Mouse (Mus musculus) monocyte, adult 2 months (primary cell): ENCODE measurements around the gene Gart.
"Not testable (repeated sequence)": the region's sequence is repeated elsewhere in the genome, so short reads cannot be mapped to it uniquely, and the experiment has no call there.

ENCODE experiments used
- DNase-seq, 2 experiments: peaks; one replicate each; pipeline ENCODE4 v3.0.0; 2022; ENCODE audit warnings: low spot score in 2 of 2, low read depth in 1 of 2

Gart gene

DNA sequence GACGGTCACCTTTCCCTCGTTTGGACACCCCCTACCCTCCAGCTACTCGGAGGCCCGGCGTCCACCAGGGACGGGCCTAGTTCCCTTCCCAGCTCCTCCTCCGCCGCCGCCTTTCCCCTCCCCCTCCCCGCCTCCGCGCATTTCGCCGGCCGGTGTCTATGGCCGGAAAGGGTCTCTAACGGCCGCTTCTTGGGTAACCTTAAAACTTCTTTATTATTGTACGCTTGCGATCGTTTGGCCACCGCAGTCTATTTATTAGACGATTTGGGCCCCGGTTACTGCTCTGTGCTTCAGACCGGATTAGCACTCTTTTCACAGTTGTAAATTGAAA, 1.4 kb upstream of the Gart start:
- DNase-seq, result peak in 1 of 2 experiments; percentile 54

DNA sequence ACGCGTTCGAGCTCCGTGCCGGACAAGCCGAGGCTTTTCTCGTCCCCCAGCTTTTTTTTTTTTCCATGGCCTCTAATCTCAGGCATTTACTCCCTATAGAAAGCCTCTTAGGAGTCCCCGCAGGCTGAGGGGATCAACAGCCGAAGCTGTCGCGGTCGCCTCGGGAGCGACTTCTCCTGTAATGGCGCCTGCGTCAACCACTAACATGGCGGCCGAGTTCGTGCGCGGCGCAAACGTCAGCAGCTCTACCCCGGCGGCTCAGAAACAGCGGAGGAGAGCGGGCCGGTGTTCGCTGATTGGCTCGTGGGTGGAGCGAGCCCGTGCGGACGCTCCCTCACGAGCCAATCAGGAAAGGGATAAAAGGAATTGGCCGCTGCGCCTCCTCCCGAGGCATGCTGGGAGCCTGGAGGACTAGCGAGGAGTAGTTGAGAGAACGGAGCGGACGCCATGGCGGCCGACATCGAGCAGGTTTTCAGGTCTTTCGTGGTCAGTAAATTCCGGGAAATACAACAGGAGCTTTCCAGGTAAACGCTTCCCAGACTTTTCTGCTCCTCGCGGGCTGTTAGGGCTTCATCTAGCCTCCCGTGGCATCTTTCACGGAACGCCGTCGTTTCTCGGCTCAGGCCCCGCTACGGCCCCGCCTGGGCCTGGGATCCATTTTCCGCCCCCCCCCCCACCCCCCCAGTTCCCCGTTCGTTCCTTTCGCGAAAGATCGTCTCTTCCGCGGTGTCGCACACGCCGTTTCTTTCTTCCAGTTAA, 888 bp upstream of the Gart start, which contains the start of gene Son:
Son (plus strand) TSS at position 46 of the 759 bp plus-strand sequence.
- DNase-seq, result peak; percentile 91 to 92

DNA sequence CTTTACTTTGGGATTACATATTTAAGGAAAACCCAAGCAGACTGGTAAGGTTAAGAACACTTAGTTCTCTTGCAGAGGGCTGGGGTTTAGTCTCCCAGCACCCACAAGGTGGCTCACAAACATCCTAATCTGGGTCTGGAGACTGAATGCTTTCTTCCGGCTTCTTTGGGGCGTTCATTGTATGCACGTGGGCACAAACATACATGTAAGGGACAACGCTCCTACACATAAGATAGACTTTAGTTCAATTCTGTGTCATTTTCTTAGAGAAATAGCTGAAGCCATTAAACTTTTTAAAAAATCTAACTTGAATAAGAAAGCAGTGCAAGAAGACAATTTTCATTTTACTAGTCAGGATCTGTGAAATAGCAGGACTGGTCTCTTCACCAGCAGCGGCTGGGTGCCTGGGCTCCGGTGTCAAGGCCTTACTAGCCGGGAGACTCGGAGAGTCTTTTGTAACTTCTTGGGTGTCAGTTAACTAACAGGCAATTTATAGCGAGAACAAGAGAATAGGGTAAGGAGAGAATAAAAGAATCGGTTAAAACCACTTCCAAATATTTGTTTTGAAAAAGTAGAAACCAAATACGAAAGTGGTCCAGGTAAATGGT, 653 bp downstream of the Gart start:
- DNase-seq, result no peak

DNA sequence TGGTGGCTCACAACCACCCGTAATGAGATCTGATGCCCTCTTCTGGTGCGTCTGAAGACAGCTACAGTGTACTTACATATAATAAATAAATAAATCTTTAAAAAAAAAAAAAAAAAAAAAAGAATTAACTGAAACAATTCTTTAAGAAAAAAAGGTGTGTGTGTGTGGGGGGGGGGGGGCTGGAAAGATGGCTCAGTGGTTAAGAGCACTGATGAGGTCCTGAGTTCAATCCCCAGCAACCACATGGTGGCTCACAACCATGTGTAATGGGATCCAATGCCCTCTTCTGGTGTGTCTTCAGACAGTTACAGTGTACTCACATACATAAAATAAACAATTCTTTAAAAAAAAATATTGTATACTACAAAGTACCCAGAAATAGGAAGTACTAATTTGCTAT, 1.3 kb downstream of the Gart start:
- not testable (repeated sequence) for DNase-seq

DNA sequence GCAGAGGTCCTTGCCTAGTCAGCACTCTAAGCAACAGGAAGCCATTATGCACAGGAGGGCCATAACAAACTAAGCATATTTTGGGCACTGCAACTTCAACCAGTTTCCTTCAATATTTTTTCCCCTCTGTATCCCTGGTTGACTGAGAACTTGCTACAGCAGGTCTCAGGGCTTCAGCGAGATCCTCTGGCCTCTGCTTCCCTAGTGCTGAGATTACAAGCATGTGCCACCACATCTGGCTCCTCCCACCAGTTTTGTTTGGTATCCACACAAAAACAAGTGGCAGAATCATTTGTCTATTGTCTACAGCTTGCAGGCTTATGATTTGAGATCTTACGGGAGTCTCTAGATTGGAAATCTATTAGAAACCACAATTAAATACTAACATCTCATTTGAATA, 1.9 kb downstream of the Gart start:
- DNase-seq, result no peak

DNA sequence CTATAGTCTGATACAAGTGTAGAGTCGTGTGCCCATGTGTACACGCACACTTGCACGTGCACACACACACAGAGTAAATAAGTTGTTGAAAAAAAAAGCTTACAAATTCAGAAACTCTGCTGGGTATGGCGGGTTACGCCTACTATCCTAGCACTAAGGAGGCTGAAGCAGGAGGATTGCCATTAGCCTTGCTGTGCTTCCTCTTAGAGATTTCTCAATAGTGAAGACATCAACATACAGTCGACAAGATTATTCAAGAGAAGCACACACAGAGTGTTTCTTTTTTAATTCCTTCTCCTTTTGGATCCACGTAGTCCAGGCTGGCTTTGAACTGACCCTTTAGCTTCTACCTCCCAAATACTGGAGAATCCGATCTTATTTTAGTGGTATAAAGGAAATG, 6.6 kb downstream of the Gart start:
- DNase-seq, result no peak

DNA sequence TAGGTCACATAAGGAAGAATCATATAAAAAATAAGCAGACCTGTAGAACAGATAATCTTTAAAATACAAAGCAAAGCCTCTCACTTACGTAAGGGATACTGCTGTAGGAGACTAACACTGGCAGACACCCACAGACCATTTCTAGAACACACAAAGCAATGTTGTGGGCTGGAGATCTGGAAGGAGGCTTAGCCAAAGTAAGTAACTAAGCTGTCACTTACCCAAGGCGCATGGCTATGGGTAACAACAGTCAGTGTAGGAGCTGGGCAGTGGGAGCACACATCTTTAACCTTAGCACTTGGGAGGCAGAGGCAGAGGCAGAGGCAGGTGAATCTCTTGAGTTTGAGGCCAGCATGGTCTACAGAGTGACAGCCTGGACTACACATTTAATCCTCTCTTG, 7.1 kb downstream of the Gart start:
- no peak for DNase-seq

DNA sequence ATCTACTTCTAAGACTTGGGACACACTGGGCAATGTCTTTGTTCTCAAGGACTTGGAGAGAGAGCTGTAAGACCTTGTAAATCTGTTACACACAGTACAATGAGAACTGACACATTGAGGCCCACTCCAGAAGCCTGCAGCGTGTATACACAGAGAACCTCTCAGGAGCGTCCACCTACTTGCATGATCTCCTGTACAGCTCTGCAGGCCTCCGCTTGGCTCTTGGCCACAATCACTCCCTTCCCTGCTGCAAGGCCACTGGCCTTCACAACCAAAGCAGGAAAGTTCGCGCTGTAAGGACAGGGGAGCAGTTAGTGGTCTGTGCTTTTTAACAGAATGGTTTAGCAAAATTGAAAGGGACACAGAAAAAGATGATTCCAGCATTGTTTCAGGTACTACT, 7.6 kb downstream of the Gart start:
- no peak for DNase-seq

DNA sequence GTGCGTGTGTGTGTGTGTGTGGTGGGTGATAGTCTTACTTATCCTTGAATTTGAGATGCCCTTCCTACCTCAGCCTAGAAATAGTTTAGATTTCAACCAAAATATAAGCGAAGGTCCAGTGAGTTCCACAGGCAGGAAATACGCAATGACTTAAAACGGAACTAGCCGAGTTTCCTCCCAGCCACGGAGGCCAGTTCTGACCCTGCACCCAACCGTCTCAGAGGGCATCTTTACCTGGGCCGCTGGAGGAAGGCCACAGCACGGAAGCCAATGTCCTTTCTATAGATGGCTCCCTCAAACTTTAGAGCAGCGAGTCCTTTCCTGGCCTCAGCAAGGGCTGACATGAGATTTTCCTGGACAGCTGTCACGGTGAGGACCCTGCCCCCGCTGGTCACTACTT, 13.1 kb downstream of the Gart start:
- DNase-seq, result no peak

DNA sequence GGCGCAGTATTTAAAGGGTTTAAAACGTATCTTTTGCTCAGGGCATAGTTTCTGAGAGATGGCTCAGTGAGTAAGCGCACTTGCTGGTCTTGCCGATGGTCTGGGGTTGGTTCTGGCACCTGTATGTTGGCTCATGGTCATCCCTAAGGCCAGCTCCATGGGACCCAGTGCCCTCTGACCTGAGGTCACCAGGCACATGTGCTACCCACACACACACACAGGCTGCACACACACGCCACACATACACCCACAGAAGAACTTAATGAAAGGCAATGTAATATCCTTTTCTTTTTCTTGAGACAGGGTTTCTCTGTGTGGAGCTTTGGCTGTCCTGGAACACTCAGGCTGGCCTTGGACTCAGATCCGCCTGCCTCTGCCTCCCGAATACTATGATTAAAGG, 13.8 kb downstream of the Gart start:
- no peak for DNase-seq

DNA sequence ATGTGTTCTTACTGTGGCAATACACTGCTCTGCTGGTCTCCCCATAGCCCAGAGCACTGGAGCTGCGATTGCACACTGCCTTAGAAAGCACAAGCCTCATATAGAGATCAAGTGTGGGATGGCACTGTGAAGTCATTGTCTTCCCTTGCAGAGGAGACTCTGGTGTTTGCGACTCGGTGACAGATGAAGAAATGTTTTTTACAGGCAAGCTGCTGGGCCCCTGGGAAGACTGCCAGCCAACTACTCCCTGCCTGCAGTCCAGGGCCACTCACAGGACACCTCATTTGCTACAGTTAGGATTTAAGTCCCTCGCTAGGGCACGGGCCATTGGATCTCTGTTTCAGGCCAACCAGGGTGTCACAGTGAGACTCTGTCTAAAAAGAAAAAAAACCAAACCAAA, 14.3 kb downstream of the Gart start:
- DNase-seq, result no peak

DNA sequence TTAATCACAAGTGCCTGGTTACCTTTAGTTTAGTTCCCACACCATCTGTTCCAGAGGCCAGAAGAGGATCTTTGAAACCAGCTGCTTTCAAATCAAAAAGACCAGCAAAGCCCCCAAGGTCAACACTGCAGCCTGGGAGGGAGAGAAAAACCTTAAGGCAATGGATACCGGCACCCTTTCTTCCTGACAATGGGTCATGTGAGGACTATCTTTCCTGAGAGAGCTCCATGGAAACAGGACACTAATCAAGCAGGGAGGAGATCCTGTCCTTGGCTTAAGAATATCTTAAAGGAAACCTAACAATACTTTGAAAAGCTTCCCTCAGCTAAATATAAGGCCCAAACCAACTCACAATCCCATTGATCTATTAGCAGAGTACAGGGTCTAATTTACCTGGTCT, 16.2 kb downstream of the Gart start:
- DNase-seq, result no peak

DNA sequence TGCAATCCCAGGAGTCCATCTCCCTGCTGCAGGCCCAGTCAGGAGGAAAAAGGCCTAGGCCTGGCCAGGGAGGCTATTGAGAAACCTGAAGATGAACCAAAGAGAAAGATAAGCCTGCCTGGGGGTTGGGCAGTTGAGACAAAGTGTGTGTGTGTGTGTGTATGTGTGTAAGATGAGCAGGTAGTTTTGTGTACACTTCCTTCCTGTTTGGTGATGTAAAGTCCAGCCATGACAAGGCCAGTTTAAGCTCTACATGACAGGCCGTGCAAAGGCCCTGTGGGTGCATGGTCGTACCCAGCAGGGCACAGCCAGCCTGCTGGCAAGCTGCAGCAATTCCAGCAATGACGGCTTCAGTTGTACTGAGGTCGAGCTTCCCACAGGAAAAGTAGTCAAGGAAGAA, 17.0 kb downstream of the Gart start:
- DNase-seq, result no peak

DNA sequence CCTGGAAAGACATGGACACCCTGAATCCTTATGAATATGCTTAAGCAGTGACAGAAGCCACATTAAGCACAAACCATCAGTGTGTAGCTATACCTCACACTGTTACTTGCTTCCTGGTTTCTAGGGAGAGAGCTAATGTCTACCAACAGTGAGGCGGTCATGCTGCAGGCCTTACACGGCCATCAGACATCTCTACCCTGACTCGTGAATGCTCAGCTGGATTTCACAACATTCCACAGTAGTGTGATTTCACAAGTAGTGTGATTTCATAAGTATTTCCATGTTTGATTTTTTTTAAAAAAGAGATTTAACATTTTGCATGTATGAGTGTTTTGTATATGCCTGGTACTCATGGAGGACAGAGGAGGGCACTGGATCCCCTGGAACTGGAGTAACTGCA, 18.1 kb downstream of the Gart start:
- no peak for DNase-seq

DNA sequence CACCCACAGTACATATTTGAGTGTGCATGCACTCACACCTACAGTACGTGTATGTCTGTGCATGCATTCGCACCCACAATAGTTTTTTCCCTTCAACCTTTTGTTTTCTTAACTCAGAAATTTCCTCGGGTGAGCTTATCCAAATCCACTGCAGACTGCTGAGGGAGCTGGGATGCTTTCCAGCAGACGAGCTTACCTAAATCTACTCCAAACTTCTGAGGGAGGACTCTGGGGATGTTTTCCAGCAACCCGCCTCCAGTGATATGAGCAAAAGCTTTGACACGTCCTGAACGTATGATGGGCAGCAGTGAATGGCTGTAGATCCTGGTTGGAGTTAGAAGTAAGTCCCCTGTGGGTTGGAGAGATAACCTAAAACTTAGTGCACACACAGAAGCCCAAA, 18.9 kb downstream of the Gart start:
- no peak for DNase-seq

DNA sequence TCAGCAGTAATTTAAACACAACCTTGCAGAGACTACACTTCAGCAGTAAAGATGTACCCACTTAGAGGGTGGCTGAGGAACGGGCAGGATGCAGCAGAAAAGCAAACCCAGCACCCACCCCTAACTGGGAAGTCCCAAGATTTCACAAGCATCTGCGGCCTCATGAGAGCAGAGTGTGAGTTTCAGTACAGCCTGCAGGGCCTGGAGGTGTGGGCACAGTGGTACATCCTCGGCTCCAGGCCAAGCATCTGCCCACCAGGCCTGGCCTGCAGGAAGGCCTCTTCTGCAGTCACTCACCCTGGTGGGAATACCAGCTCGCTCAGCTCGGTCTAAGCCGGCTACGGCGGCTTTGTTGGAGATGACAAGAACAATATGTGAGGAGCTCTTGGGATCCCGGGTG, 23.7 kb downstream of the Gart start:
- DNase-seq, result peak in 1 of 2 experiments; percentile 17

DNA sequence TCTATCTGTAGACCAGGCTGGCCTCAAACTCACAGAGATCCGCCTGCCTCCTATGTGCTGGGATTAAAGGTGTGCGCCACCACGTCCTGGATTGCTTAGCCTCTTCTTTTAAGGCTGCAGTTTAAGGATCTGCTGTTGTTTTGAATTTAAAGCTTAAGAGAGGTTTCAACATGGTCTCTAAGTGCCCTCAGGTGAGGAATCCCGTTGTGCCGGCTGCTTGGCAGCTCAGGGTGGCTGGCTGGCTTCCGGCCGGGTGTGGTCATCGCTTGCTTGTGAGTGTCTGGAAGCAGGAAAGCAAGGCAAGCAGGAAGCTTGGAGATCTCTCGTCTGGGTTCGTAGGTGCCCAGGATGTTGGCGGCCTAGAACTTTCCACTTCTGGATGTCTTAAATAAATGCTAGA, 25.8 kb downstream of the Gart start:
- no peak for DNase-seq

DNA sequence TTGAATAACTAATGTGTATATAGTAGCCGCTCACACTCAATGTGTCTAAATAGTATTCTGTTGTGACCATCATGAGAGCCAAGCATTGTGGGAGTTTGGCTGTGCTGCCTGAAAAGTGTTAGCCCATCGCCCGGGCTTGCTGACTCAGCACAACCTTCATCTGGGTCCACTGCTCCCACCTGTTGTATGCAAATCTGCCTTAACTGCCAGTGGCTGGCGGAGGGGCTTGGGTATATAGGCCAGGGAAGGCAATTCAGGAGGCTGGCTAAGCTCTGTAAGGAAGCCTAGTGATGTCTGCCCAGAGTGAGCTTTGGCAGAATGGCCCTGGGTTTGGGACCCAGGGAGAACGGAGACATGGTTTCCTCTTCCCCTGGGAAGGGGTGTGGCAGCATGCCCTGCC, 26.6 kb downstream of the Gart start:
- DNase-seq, result no peak

DNA sequence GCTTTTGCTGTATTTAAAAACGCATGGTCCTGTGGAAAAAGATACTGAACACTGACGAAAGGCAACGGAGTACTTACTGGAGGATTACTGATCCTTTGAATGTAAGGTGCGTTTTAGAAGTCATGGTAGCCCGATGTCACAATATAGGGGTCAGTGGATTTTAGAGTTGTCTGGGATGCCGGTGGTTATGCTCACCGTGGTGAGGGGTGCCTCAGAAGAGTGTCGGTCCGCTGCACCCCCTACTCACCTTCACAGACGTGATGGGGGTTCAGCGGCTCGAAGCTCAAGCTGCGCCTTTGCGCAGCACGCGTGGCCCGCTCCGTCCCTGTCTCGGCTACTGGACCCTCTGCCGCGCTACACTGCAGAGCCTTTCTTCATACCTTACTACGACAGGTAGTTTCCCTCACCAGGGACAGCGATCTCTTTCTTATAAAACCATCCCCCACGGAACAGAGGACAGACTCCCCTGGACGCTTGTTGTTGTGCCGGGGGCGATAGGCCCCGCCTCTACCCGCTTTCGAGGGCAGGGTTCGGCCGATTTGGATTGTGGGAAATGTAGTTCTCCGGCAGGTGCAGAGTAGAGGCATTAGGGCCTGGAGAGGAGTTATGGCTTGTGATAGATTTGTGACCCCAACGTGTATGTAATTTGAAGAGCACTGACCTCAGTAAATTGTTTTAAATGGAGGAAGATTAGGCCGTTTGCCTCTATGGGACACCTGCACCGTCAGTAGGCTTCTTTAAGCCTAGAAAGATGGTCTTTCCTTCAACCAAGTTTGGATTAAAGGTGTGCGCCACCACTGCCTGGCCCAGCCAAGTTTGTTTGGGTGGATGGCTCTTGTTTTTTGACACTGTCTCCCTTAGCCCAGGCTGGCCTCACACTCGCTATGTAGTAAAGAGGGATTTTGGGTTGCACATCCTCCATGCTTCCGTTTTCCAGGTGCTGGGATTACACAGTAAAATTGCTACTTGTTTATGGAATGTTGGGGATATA, 27.9 kb downstream of the Gart start, which contains the start of gene Dnajc28:
Dnajc28 (minus strand) TSS at position 516 of the 991 bp plus-strand sequence.
- DNase-seq, result peak in 1 of 2 experiments; percentile 48

DNA sequence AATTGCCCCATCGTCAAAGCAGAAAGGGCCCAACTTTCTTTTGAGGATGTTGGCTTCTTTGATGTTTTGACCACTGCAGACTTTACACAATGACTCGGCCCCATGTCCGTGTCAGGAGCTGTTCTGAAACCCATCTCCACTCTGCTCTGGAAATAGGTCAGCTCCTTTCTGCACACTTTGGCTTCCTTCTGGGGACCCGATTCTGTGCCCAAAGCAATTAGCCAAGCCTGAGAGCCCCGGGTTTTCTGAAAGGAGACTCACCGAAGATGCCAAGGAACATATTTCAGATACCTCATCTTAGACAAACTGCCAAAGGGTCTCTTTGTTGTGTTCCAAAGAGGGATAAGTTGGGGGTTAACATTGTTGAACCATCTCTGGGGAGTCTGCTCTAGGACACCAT, 32.2 kb downstream of the Gart start:
- DNase-seq, result no peak

DNA sequence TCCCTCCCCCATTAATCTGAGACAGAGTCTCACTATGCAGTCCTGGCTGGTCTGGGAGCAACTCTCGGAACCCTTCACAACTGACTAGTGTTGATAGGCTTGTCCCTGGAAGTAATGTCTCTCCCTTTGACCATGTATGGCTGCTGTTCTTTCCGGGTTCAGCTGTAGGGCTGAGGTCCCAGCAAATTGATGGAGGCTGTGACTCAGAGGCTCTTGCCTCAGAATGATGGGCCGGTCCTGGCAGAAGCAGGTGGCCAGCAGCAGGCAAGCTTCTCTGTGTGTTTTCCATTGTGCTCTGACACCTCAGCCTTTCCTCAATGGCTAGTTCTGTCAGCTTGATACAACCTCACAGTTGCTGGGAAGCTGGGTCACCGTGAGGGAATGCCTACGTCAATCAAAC, 34.2 kb downstream of the Gart start:
- DNase-seq, result no peak

DNA sequence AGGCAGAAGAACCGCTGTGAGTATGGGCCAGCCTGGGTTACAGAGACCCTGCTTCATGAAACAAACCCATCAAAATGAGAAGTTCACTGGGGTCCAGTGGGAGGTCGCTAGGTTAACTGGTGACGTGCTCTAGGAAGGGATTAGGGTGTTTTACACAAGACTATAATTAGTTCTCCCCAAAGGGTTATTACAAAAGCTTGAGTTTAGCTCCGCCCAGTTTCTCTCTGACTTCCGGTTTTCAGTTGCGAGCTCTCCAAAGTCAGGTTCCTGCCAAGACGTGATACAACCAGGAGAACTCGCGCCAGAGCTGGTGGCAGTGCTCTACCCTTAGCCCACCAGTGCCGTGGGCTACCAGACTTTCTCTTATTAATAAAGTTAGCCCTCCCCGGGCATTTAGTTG, 35.5 kb downstream of the Gart start:
- peak; percentile 51 to 57 for DNase-seq
